Comparison of ENCODE assay signal across 9 mouse cellular contexts in genomic region chr14:6286931-6287715, GRCm38 (mm10). TPM values are rescaled to one million over a fixed set of nuclear protein-coding genes. Genes with fewer than 3 reads are reported as not detected.
DNase-seq lines count a peak whose midpoint lies in the region; ATAC-seq and TF ChIP-seq lines count a peak whose summit lies in the region.
"Not testable (repeated sequence)": the region's sequence is repeated elsewhere in the genome, so short reads cannot be mapped to it uniquely, and the experiment has no call there.
"Had no signal": no experiment of that assay in that cellular context is flagged by ENCODE, and none has a peak within 500 bp of the region (broad histone marks: within the 10 kb centered on the region; RNA-seq: fewer than 3 reads in every experiment).

TSS of gene Gm3411 (minus strand) at chr14:6287250.

- ATAC-seq in hindbrain, embryonic 14.5 days (ENCODE audit: low FRiP score) = not testable (repeated sequence)

- H3K27ac ChIP-seq in ES-E14 (ENCODE audit: insufficient read depth, low read depth, low read length, poor library complexity, severe bottlenecking); thymus, adult 2 months (ENCODE audit: control insufficient read depth, insufficient read depth, low read length): not testable (repeated sequence)
- 0 out of 2 replicates have a peak within 1 kb of the TSS, but pooled peaks have one; percentile 3 for H3K27ac ChIP-seq in hindbrain, embryonic 14.5 days

- not testable (repeated sequence) for H3K36me3 ChIP-seq in ES-E14 (ENCODE audit: control insufficient read depth, insufficient read depth, low read length, poor library complexity, severe bottlenecking); hindbrain, embryonic 14.5 days (replicated peaks; ENCODE audit: control insufficient read depth, insufficient read depth); thymus, adult 2 months (ENCODE audit: control insufficient read depth, insufficient read depth, low read length)

- TF ChIP-seq POLR2A in lung, adult 2 months (IDR thresholded peaks at IDR 0.05; ENCODE audit: borderline replicate concordance, extremely low read depth, low read depth, low read length); thymus, adult 2 months (IDR thresholded peaks at IDR 0.05; ENCODE audit: control insufficient read depth, extremely low read depth, insufficient read depth, low read length, poor library complexity): not testable (repeated sequence)

- not testable (repeated sequence) for TF ChIP-seq CTCF in lung, adult 2 months (IDR thresholded peaks at IDR 0.05; ENCODE audit: insufficient read depth, low read length); thymus, adult 2 months (IDR thresholded peaks at IDR 0.05; ENCODE audit: borderline replicate concordance, control insufficient read depth, extremely low read depth, insufficient read depth, low read length, poor library complexity)

- H3K9me3 ChIP-seq in ES-E14 (ENCODE audit: control insufficient read depth, insufficient read depth, low read depth, low read length); hindbrain, embryonic 14.5 days (ENCODE audit: control insufficient read depth, low read length): not testable (repeated sequence)

- peak within 1 kb of the TSS; percentile 33; the same call in 1 of the 2 replicates for H3K9ac ChIP-seq in ES-E14 (ENCODE audit: insufficient read depth, low read depth, low read length, poor library complexity, severe bottlenecking)
- peak within 1 kb of the TSS; percentile 70 for H3K9ac ChIP-seq in hindbrain, embryonic 14.5 days

- not testable (repeated sequence) for DNase-seq in ES-E14 (ENCODE audit: low read depth, low spot score)
- peak; percentile 39 for DNase-seq in embryo, embryonic 10 days (ENCODE audit: low spot score)
- peak; percentile 44 for DNase-seq in gastrocnemius, postnatal 14 days
- peak; percentile 24 for DNase-seq in hindbrain, embryonic 14.5 days (ENCODE audit: low spot score)
- peak; percentile 14 for DNase-seq in layer of hippocampus, adult 9-11 months
- DNase-seq in lung, adult 2 months = peak; percentile 9
- peak; percentile 2 for DNase-seq in ovary, adult 18-20 months (ENCODE audit: low spot score)
- peak; percentile 9 for DNase-seq in thymus, adult 2 months

- 2% methylated on average over 49 of the region's 57 CpGs for WGBS in hindbrain, embryonic 14.5 days
- under 1% methylated on average over 57 of the region's 57 CpGs for WGBS in lung, adult 2 months
- WGBS in thymus, adult 2 months = 6% methylated on average over 50 of the region's 57 CpGs

- intact Hi-C loops in gastrocnemius, postnatal 14 days (cut with DNase I; ENCODE audit: low total_unique reads) = not testable (repeated sequence)

- not testable (repeated sequence) for H3K27me3 ChIP-seq in hindbrain, embryonic 14.5 days (ENCODE audit: control insufficient read depth, insufficient read depth, low read length); thymus, adult 2 months (ENCODE audit: control insufficient read depth, insufficient read depth, low read length)

- H3K4me1 ChIP-seq in ES-E14 (ENCODE audit: control insufficient read depth in 2 of 2, insufficient read depth in 2 of 2, low read length in 2 of 2, poor library complexity in 1 of 2); hindbrain, embryonic 14.5 days (replicated peaks; ENCODE audit: control insufficient read depth, insufficient read depth, low read length); lung, adult 2 months (ENCODE audit: control insufficient read depth, insufficient read depth, low read length); thymus, adult 2 months (replicated peaks; ENCODE audit: control insufficient read depth, insufficient read depth, low read length): not testable (repeated sequence)

- H3K4me3 ChIP-seq in ES-E14 (ENCODE audit: insufficient read depth in 1 of 2, low read depth in 1 of 2, low read length in 2 of 2, poor library complexity in 1 of 2, severe bottlenecking in 1 of 2) = peak within 1 kb of the TSS; percentile 50 to 52; a peak in 3 of 4 replicates
- peak within 1 kb of the TSS; percentile 51 for H3K4me3 ChIP-seq in hindbrain, embryonic 14.5 days (replicated peaks; ENCODE audit: low read length)
- H3K4me3 ChIP-seq in lung, adult 2 months (replicated peaks; ENCODE audit: extremely low read depth, low read depth, low read length); thymus, adult 2 months (ENCODE audit: control insufficient read depth, insufficient read depth, low read length): not testable (repeated sequence)

- H3K4me2 ChIP-seq in hindbrain, embryonic 14.5 days (replicated peaks) = peak within 1 kb of the TSS; percentile 58

- in situ Hi-C loops in ES-E14 (cut with MboI; ENCODE audit: low sequenced_read_pairs in 2 of 2, unreplicated experiment in 2 of 2) = not testable (repeated sequence)

RNA-seq across cellular contexts. Expression of gene Gm3411, which starts in this region (rescaled TPM):
- 5.8 and 7.3 TPM in 2 replicates for total RNA-seq in ES-E14 (2012; rRNA removed)
- total RNA-seq in gastrocnemius, postnatal 14 days (2021) = under 1 TPM in 1 of 2 experiments, not detected in 1; 0.53 TPM
- 9.3 and 11.5 TPM in 2 replicates for polyA plus RNA-seq in hindbrain, embryonic 14.5 days (2014; fragmentation: Nextera tagmentation; extraction: Ambion mirVana)
- 0.24 and 1.0 TPM in 2 replicates for polyA plus RNA-seq in lung, adult 2 months (2012; rRNA removed)
- 0.06 and 0.51 TPM in 2 replicates for polyA plus RNA-seq in thymus, adult 2 months (2012; rRNA removed)
- total RNA-seq: liver, adult 2 months had no signal
- polyA plus RNA-seq: liver, adult 2 months had no signal

Comparison
In these comparisons a context has a peak if more than half of its experiments do, and no peak if none do; other contexts are left out.
1. Peak in DNase-seq in gastrocnemius, postnatal 14 days; RNA of the gene not detected or under 1 TPM.
2. Peak in DNase-seq in thymus, adult 2 months; RNA of the gene not detected or under 1 TPM.